Mouse (Mus musculus) forebrain, embryonic 12.5 days (tissue): ENCODE results near the gene Pold1. TPM values are rescaled to one million over a fixed set of nuclear protein-coding genes. Genes with fewer than 3 reads are reported as not detected.
A peak's percentile ranks its signal among the peaks of the same experiment; 100 is the strongest.

Experiments
- ATAC-seq: fragments of 200-750 bp; cut with Nextera tagmentation; 2 replicates; pipeline ENCODE4 v1.8.0; 2017; ENCODE audit warnings: moderate TSS enrichment; ENCODE audit not compliant: low FRiP score
- H3K27ac ChIP-seq: fragments of 300-500 bp; sonication (generic); 2 replicates; pipeline ENCODE4 v1.5.1; 2016; ENCODE audit warnings: mild to moderate bottlenecking
- H3K27me3 ChIP-seq: fragments of 300-500 bp; sonication (generic); 2 replicates; pipeline ENCODE4 v1.6.1; 2016; ENCODE audit warnings: mild to moderate bottlenecking
- H3K36me3 ChIP-seq: fragments of 300-500 bp; sonication (generic); replicated peaks from 2 replicates; pipeline ENCODE4 v1.6.1; 2016; ENCODE audit warnings: mild to moderate bottlenecking
- H3K4me1 ChIP-seq: fragments of 300-500 bp; sonication (generic); 2 replicates; pipeline ENCODE4 v1.6.1; 2016
- H3K4me2 ChIP-seq: fragments of 300-500 bp; sonication (generic); 2 replicates; pipeline ENCODE4 v1.6.1; 2016; ENCODE audit warnings: mild to moderate bottlenecking, moderate library complexity
- H3K4me3 ChIP-seq: fragments of 300-500 bp; sonication (generic); replicated peaks from 2 replicates; pipeline ENCODE4 v1.5.1; 2016; ENCODE audit warnings: mild to moderate bottlenecking
- H3K9ac ChIP-seq: fragments of 300-500 bp; sonication (generic); 2 replicates; pipeline ENCODE4 v1.6.1; 2016; ENCODE audit warnings: mild to moderate bottlenecking
- H3K9me3 ChIP-seq: fragments of 300-500 bp; sonication (generic); 2 replicates; pipeline ENCODE4 v1.6.1; 2016
- WGBS: fragments of 180-500 bp; shearing (Covaris S2); methylation state at CpG from one replicate; pipeline ENCODE4 v1.1.7; 2016; 5-methylcytosine and 5-hydroxymethylcytosine counted together
- polyA plus RNA-seq: library from polyadenylated mRNA; unstranded; fragments of >200 nt; fragmentation: Nextera tagmentation; extraction: Ambion mirVana; gene quantifications from 2 replicates; pipeline ENCODE4 v1.2.1, GENCODE M21; 2016

Gene Pold1
- polyA plus RNA-seq: 111 and 126 TPM in 2 replicates

GRCm38 (mm10) chr7:44548497-44549087, at the start of gene Pold1:
Pold1 (minus strand) TSS chr7:44548849.
- peak within 1 kb of the TSS; percentile 59 for H3K27ac ChIP-seq
- WGBS: under 1% methylated on average over 43 of the region's 43 CpGs

GRCm38 (mm10) chr7:44598336-44598735, 49.7 kb upstream of the Pold1 start:
- H3K36me3 ChIP-seq: no peaks in the 10 kb centered on the region
- 89% methylated on average over 11 of the region's 12 CpGs for WGBS
- no peak overlapping the region for H3K4me3 ChIP-seq
- peaks cover 46% of the 10 kb centered on the region for H3K27me3 ChIP-seq
- no peak overlapping the region for H3K27ac ChIP-seq
- H3K4me1 ChIP-seq: peaks cover 32% of the 10 kb centered on the region
- H3K4me2 ChIP-seq: no peak overlapping the region
- no peak for ATAC-seq
- no peaks in the 10 kb centered on the region for H3K9me3 ChIP-seq
- no peak overlapping the region for H3K9ac ChIP-seq

More at GRCm38 (mm10) chr7:44548497-44549087, at the start of gene Pold1:
- Histone ChIP-seq H3K4me1 (peaks cover 23% of the 10 kb centered on the region), H3K9ac (peak within 1 kb of the TSS; percentile 56), H3K4me3 (peak within 1 kb of the TSS; percentile 50), H3K27me3 (no peaks in the 10 kb centered on the region), H3K9me3 (no peaks in the 10 kb centered on the region), H3K36me3 (peaks cover 34% of the 10 kb centered on the region), H3K4me2 (peak within 1 kb of the TSS; percentile 58)
- peak; percentile 93 for ATAC-seq

GRCm38 (mm10) chr7:44597666-44598065, 49.0 kb upstream of the Pold1 start:
- H3K36me3 ChIP-seq: no peaks in the 10 kb centered on the region
- no peak overlapping the region for H3K4me2 ChIP-seq
- 94% methylated on average over 4 of the region's 4 CpGs for WGBS
- peaks cover 46% of the 10 kb centered on the region for H3K27me3 ChIP-seq
- no peak overlapping the region for H3K9ac ChIP-seq
- no peak overlapping the region for H3K4me3 ChIP-seq
- no peak overlapping the region for H3K27ac ChIP-seq
- H3K9me3 ChIP-seq: no peaks in the 10 kb centered on the region
- H3K4me1 ChIP-seq: peaks cover 31% of the 10 kb centered on the region
- no peak for ATAC-seq

- Histone ChIP-seq H3K27me3 (peaks cover 46% of the 10 kb centered on the region), H3K9ac (no peak overlapping the region), H3K4me2 (no peak overlapping the region), H3K9me3 (no peaks in the 10 kb centered on the region), H3K36me3 (no peaks in the 10 kb centered on the region), H3K4me3 (no peak overlapping the region), H3K27ac (no peak overlapping the region), H3K4me1 (peaks cover 31% of the 10 kb centered on the region)
- 74% methylated on average over 5 of the region's 5 CpGs for WGBS
- ATAC-seq: no peak
These were observed 48.4 kb upstream of the Pold1 start for GRCm38 (mm10) chr7:44596996-44597538.

- ATAC-seq: no peak
- WGBS: 95% methylated on average over 6 of the region's 6 CpGs
- H3K4me1 ChIP-seq: peaks cover 32% of the 10 kb centered on the region
- H3K9ac ChIP-seq: no peak overlapping the region
- no peak overlapping the region for H3K4me3 ChIP-seq
- peaks cover 45% of the 10 kb centered on the region for H3K27me3 ChIP-seq
- H3K36me3 ChIP-seq: no peaks in the 10 kb centered on the region
- no peaks in the 10 kb centered on the region for H3K9me3 ChIP-seq
- H3K4me2 ChIP-seq: no peak overlapping the region
- no peak overlapping the region for H3K27ac ChIP-seq
These were observed 47.4 kb upstream of the Pold1 start for GRCm38 (mm10) chr7:44596051-44596450.

GRCm38 (mm10) chr7:44595131-44595561, 46.5 kb upstream of the Pold1 start:
- H3K9me3 ChIP-seq: no peaks in the 10 kb centered on the region
- peaks cover 40% of the 10 kb centered on the region for H3K27me3 ChIP-seq
- no peak overlapping the region for H3K4me2 ChIP-seq
- no peak overlapping the region for H3K27ac ChIP-seq
- ATAC-seq: no peak
- H3K9ac ChIP-seq: no peak overlapping the region
- peaks cover 39% of the 10 kb centered on the region for H3K4me1 ChIP-seq
- H3K4me3 ChIP-seq: no peak overlapping the region
- WGBS: 95% methylated on average over 20 of the region's 20 CpGs
- no peaks in the 10 kb centered on the region for H3K36me3 ChIP-seq

GRCm38 (mm10) chr7:44594291-44594690, 45.6 kb upstream of the Pold1 start:
- peaks cover 48% of the 10 kb centered on the region for H3K4me1 ChIP-seq
- 61% methylated on average over 6 of the region's 6 CpGs for WGBS
- H3K36me3 ChIP-seq: no peaks in the 10 kb centered on the region
- ATAC-seq: no peak
- H3K9me3 ChIP-seq: no peaks in the 10 kb centered on the region
- peak overlapping the region; percentile 54 for H3K27ac ChIP-seq
- peak overlapping the region; percentile 34; the same call in 1 of the 2 replicates for H3K9ac ChIP-seq
- peak overlapping the region; percentile 47 for H3K4me2 ChIP-seq
- H3K4me3 ChIP-seq: peak overlapping the region; percentile 37
- peaks cover 41% of the 10 kb centered on the region for H3K27me3 ChIP-seq

GRCm38 (mm10) chr7:44593775-44594174, 45.1 kb upstream of the Pold1 start:
- no peaks in the 10 kb centered on the region for H3K36me3 ChIP-seq
- WGBS: under 1% methylated on average over 21 of the region's 22 CpGs
- H3K4me3 ChIP-seq: peak overlapping the region; percentile 37
- peak; percentile 49 for ATAC-seq
- H3K27me3 ChIP-seq: peaks cover 47% of the 10 kb centered on the region
- H3K4me2 ChIP-seq: peak overlapping the region; percentile 47
- peak overlapping the region; percentile 34; the same call in 1 of the 2 replicates for H3K9ac ChIP-seq
- peak overlapping the region; percentile 54 for H3K27ac ChIP-seq
- H3K9me3 ChIP-seq: no peaks in the 10 kb centered on the region
- H3K4me1 ChIP-seq: peaks cover 53% of the 10 kb centered on the region

- no peak for ATAC-seq
- Histone ChIP-seq H3K4me3 (peak overlapping the region; percentile 37; the same call in 1 of the 2 replicates), H3K27me3 (peaks cover 54% of the 10 kb centered on the region)
These were observed 44.4 kb upstream of the Pold1 start for GRCm38 (mm10) chr7:44593051-44593450.

GRCm38 (mm10) chr7:44591348-44592116, 42.9 kb upstream of the Pold1 start:
- no peak overlapping the region for H3K27ac ChIP-seq
- H3K4me2 ChIP-seq: peak overlapping the region; percentile 99
- H3K9me3 ChIP-seq: no peaks in the 10 kb centered on the region
- H3K36me3 ChIP-seq: no peaks in the 10 kb centered on the region
- peaks cover 72% of the 10 kb centered on the region for H3K4me1 ChIP-seq
- H3K4me3 ChIP-seq: peak overlapping the region; percentile 67
- under 1% methylated on average over 54 of the region's 60 CpGs for WGBS
- ATAC-seq: no peak
- peak overlapping the region; percentile 72 for H3K9ac ChIP-seq
- peaks cover 67% of the 10 kb centered on the region for H3K27me3 ChIP-seq

More at GRCm38 (mm10) chr7:44593051-44593450, 44.4 kb upstream of the Pold1 start:
- Histone ChIP-seq H3K4me1 (peaks cover 60% of the 10 kb centered on the region), H3K9ac (no peak overlapping the region), H3K27ac (no peak overlapping the region), H3K36me3 (no peaks in the 10 kb centered on the region), H3K9me3 (no peaks in the 10 kb centered on the region), H3K4me2 (peak overlapping the region; percentile 47; the same call in 1 of the 2 replicates)
- 0% methylated on average over 15 of the region's 15 CpGs for WGBS

- H3K9me3 ChIP-seq: no peaks in the 10 kb centered on the region
- ATAC-seq: peak; percentile 92
- H3K36me3 ChIP-seq: no peaks in the 10 kb centered on the region
- peak within 1 kb of the TSS; percentile 72 for H3K9ac ChIP-seq
- peaks cover 72% of the 10 kb centered on the region for H3K4me1 ChIP-seq
- H3K4me2 ChIP-seq: peak within 1 kb of the TSS; percentile 99
- H3K27me3 ChIP-seq: peaks cover 64% of the 10 kb centered on the region
- peak within 1 kb of the TSS; percentile 67 for H3K4me3 ChIP-seq
- H3K27ac ChIP-seq: peak within 1 kb of the TSS; percentile 65; the same call in 1 of the 2 replicates
- WGBS: under 1% methylated on average over 80 of the region's 80 CpGs
These were observed 42.0 kb upstream of the Pold1 start, which contains the start of gene Kcnc3 for GRCm38 (mm10) chr7:44590402-44591347. Kcnc3 (plus strand) TSS chr7:44590664.
